9 mouse cellular contexts compared by ENCODE assay signal in genomic region chr17:27558845-27559244, GRCm38 (mm10). TPM values are rescaled to one million over a fixed set of nuclear protein-coding genes. Genes with fewer than 3 reads are reported as not detected.
DNase-seq lines count a peak whose midpoint lies in the region; ATAC-seq and TF ChIP-seq lines count a peak whose summit lies in the region.
"Had no signal": no experiment of that assay in that cellular context is flagged by ENCODE, and none has a peak within 500 bp of the region (broad histone marks: within the 10 kb centered on the region; RNA-seq: fewer than 3 reads in every experiment).

No protein-coding gene starts in this region.

- ATAC-seq in midbrain, postnatal 0 days (ENCODE audit: low FRiP score), result no peak
- ATAC-seq in limb, embryonic 15.5 days (ENCODE audit: insufficient number of reproducible peaks, low FRiP score, low TSS enrichment, low read depth), result no peak

- 6% methylated on average over 5 of the region's 5 CpGs for WGBS in cerebellum, adult 2 months
- WGBS in midbrain, embryonic 10.5 days, result 14% methylated on average over 5 of the region's 5 CpGs
- WGBS in midbrain, postnatal 0 days, result 15% methylated on average over 5 of the region's 5 CpGs
- WGBS in limb, embryonic 15.5 days, result 10% methylated on average over 5 of the region's 5 CpGs

- no peak for TF ChIP-seq POLR2A in cerebellum, adult 2 months (IDR thresholded peaks at IDR 0.05; ENCODE audit: borderline replicate concordance, insufficient read depth, low read length)

- no peak for TF ChIP-seq CTCF in cerebellum, adult 2 months (IDR thresholded peaks at IDR 0.05; ENCODE audit: borderline replicate concordance, insufficient read depth, low read depth, low read length)
- TF ChIP-seq CTCF in midbrain, postnatal 0 days (IDR thresholded peaks at IDR 0.05), result no peak
- TF ChIP-seq CTCF in layer of hippocampus, adult 2 months (conservative IDR thresholded peaks at IDR 0.05), result no peak

- no peaks in the 10 kb centered on the region for H3K27me3 ChIP-seq in cerebellum, adult 2 months (ENCODE audit: control insufficient read depth, insufficient read depth, low read length)
- H3K27me3 ChIP-seq in midbrain, embryonic 10.5 days (ENCODE audit: low read depth, poor library complexity, severe bottlenecking), result no peaks in the 10 kb centered on the region
- H3K27me3 ChIP-seq in midbrain, postnatal 0 days (ENCODE audit: insufficient read depth, low read length), result peaks cover 5% of the 10 kb centered on the region; the same call in 1 of the 2 replicates
- H3K27me3 ChIP-seq in limb, embryonic 15.5 days, result no peaks in the 10 kb centered on the region

- no peak overlapping the region for H3K27ac ChIP-seq in cerebellum, adult 2 months (ENCODE audit: insufficient read depth, low read length)
- H3K27ac ChIP-seq in midbrain, embryonic 10.5 days (replicated peaks), result peak overlapping the region; percentile 99; the same call in 1 of the 2 replicates
- no peak overlapping the region for H3K27ac ChIP-seq in midbrain, postnatal 0 days (ENCODE audit: low read depth, low read length)
- H3K27ac ChIP-seq in limb, embryonic 15.5 days, result no peak overlapping the region
- no peak overlapping the region for H3K27ac ChIP-seq in layer of hippocampus, adult 2 months

- H3K9me3 ChIP-seq in midbrain, embryonic 10.5 days (replicated peaks), result no peaks in the 10 kb centered on the region
- no peaks in the 10 kb centered on the region for H3K9me3 ChIP-seq in midbrain, postnatal 0 days (ENCODE audit: low read length)
- H3K9me3 ChIP-seq in limb, embryonic 15.5 days, result no peaks in the 10 kb centered on the region

- DNase-seq in cerebellum, adult 2 months, result no peak
- DNase-seq in cerebellum, adult 9-10 months, result no peak
- DNase-seq in midbrain, embryonic 10.5 days (ENCODE audit: low spot score), result no peak
- no peak for DNase-seq in midbrain, postnatal 0 days (ENCODE audit: low spot score)
- no peak for DNase-seq in layer of hippocampus, adult 2 months (ENCODE audit: low spot score in 2 of 2)
- no peak for DNase-seq in urinary bladder, adult 18-20 months (ENCODE audit: low spot score in 2 of 2)
- DNase-seq in frontal cortex, postnatal 10 days (ENCODE audit: low spot score in 2 of 2), result no peak
- DNase-seq: gastrocnemius, postnatal 25 days had no signal

- peak overlapping the region; percentile 5 for H3K4me3 ChIP-seq in cerebellum, adult 2 months (replicated peaks; ENCODE audit: insufficient read depth, low read depth, low read length)
- H3K4me3 ChIP-seq in midbrain, embryonic 10.5 days, result peak overlapping the region; percentile 97
- H3K4me3 ChIP-seq in midbrain, postnatal 0 days (ENCODE audit: low read depth, low read length), result no peak overlapping the region
- peak overlapping the region; percentile 82; the same call in 1 of the 2 replicates for H3K4me3 ChIP-seq in limb, embryonic 15.5 days
- no peak overlapping the region for H3K4me3 ChIP-seq in layer of hippocampus, adult 2 months

- H3K4me1 ChIP-seq in cerebellum, adult 2 months (ENCODE audit: control insufficient read depth, insufficient read depth, low read length), result peaks cover 18% of the 10 kb centered on the region
- H3K4me1 ChIP-seq in midbrain, embryonic 10.5 days, result peaks cover 81% of the 10 kb centered on the region
- peaks cover 14% of the 10 kb centered on the region; the same call in 1 of the 2 replicates for H3K4me1 ChIP-seq in midbrain, postnatal 0 days (ENCODE audit: insufficient read depth, low read length)
- peaks cover 63% of the 10 kb centered on the region for H3K4me1 ChIP-seq in limb, embryonic 15.5 days

- H3K4me2 ChIP-seq in midbrain, postnatal 0 days (ENCODE audit: low read depth, low read length, poor library complexity, severe bottlenecking), result no peak overlapping the region
- H3K4me2 ChIP-seq in limb, embryonic 15.5 days, result peak overlapping the region; percentile 92

- no peak overlapping the region for H3K9ac ChIP-seq in midbrain, postnatal 0 days (replicated peaks; ENCODE audit: low read length, poor library complexity, severe bottlenecking)
- no peak overlapping the region for H3K9ac ChIP-seq in limb, embryonic 15.5 days

- H3K36me3 ChIP-seq in midbrain, embryonic 10.5 days, result peaks cover 39% of the 10 kb centered on the region
- peaks cover 7% of the 10 kb centered on the region for H3K36me3 ChIP-seq in midbrain, postnatal 0 days (ENCODE audit: insufficient read depth, low read length)
- H3K36me3 ChIP-seq in limb, embryonic 15.5 days, result no peaks in the 10 kb centered on the region

RNA-seq across cellular contexts. Expression of gene Hmga1, which starts 2.5 kb away (rescaled TPM):
- 124 and 133 TPM in 2 replicates for polyA plus RNA-seq in cerebellum, adult 2 months (2012; rRNA removed)
- polyA plus RNA-seq in midbrain, embryonic 10.5 days (2016; fragmentation: Nextera tagmentation; extraction: Ambion mirVana), result 620 and 831 TPM in 2 replicates
- 135 and 138 TPM in 2 replicates for total RNA-seq in midbrain, postnatal 0 days (2014; rRNA removed)
- polyA plus RNA-seq in midbrain, postnatal 0 days (2015; fragmentation: Nextera tagmentation; extraction: Ambion mirVana), result 144 and 154 TPM in 2 replicates
- polyA plus RNA-seq in limb, embryonic 15.5 days (2015; fragmentation: Nextera tagmentation; extraction: Ambion mirVana), result 161 and 167 TPM in 2 replicates
- total RNA-seq in layer of hippocampus, adult 2 months (2021), result 10 to 100 TPM; 30.5 to 38.2 TPM

RNA-seq across cellular contexts. Expression of gene AI413582, which starts 6.7 kb away (rescaled TPM):
- 98.9 and 104 TPM in 2 replicates for polyA plus RNA-seq in cerebellum, adult 2 months (2012; rRNA removed)
- polyA plus RNA-seq in midbrain, embryonic 10.5 days (2016; fragmentation: Nextera tagmentation; extraction: Ambion mirVana), result 16.4 and 19.2 TPM in 2 replicates
- total RNA-seq in midbrain, postnatal 0 days (2014; rRNA removed), result 70.2 and 80.2 TPM in 2 replicates
- polyA plus RNA-seq in midbrain, postnatal 0 days (2015; fragmentation: Nextera tagmentation; extraction: Ambion mirVana), result 88.8 and 113 TPM in 2 replicates
- polyA plus RNA-seq in limb, embryonic 15.5 days (2015; fragmentation: Nextera tagmentation; extraction: Ambion mirVana), result 28.4 TPM in 2 replicates
- total RNA-seq in layer of hippocampus, adult 2 months (2021), result 10 to 100 TPM; 61.6 to 66.1 TPM

RNA-seq across cellular contexts. Expression of gene Grm4, which starts 37.6 kb away (rescaled TPM):
- 310 and 403 TPM in 2 replicates for polyA plus RNA-seq in cerebellum, adult 2 months (2012; rRNA removed)
- 2.8 and 3.5 TPM in 2 replicates for polyA plus RNA-seq in midbrain, embryonic 10.5 days (2016; fragmentation: Nextera tagmentation; extraction: Ambion mirVana)
- total RNA-seq in midbrain, postnatal 0 days (2014; rRNA removed), result 37.6 and 54.0 TPM in 2 replicates
- polyA plus RNA-seq in midbrain, postnatal 0 days (2015; fragmentation: Nextera tagmentation; extraction: Ambion mirVana), result 11.1 and 12.5 TPM in 2 replicates
- 0.54 and 0.55 TPM in 2 replicates for polyA plus RNA-seq in limb, embryonic 15.5 days (2015; fragmentation: Nextera tagmentation; extraction: Ambion mirVana)
- total RNA-seq in layer of hippocampus, adult 2 months (2021), result 1 to 10 TPM; 7.9 to 9.6 TPM

Comparison
In these comparisons a context has a peak if more than half of its experiments do, and no peak if none do; other contexts are left out.
1. H3K4me3 ChIP-seq: peak in cerebellum, adult 2 months (single experiment), midbrain, embryonic 10.5 days (single experiment) and limb, embryonic 15.5 days (single experiment); none in midbrain, postnatal 0 days (single experiment) and layer of hippocampus, adult 2 months (single experiment).
2. RNA of gene Grm4, which starts 37.6 kb away (polyA plus RNA-seq): 310 to 403 TPM in cerebellum, adult 2 months; 11.1 to 12.5 TPM in midbrain, postnatal 0 days, 2.8 to 3.5 TPM in midbrain, embryonic 10.5 days and 0.54 to 0.55 TPM in limb, embryonic 15.5 days; every median in the first group is over 10 times any median in the second.